Mouse (Mus musculus) T-helper 1 cell (primary cell): ENCODE results near the gene Rhoc.
"Not testable (repeated sequence)": the region's sequence is repeated elsewhere in the genome, so short reads cannot be mapped to it uniquely, and the experiment has no call there.

Experiments used
- in situ Hi-C: fragments of 300-600 bp; cut with MboI, MseI; formaldehyde crosslinking; loops from one replicate; pipeline ENCODE4 v1.15.1; 2025; ENCODE audit warnings: high pct_unique_total_duplicates

Rhoc gene

DNA sequence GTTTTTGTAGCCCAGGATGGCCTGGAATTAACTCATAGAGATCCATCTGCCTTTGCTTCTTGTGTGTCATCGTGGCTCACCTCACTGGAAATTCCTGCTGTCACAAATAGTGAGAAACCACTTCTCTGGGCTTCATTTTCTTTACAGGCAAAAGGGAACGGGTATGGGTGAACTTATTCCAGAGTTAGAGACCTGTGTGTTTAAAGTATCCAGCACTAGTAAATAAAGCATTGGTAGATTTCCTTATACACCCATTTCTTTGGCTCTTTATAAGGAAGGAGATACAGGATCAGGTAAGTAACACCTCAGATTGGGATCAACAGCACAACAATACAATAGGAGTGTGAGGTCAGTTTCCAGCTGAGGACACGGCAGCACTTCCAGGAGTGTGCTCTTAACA, at the start of gene Rhoc:
Gene Rhoc (plus strand): TSS at position 301 of the 400 bp plus-strand sequence.
- in situ Hi-C loops, result no loop called here

DNA sequence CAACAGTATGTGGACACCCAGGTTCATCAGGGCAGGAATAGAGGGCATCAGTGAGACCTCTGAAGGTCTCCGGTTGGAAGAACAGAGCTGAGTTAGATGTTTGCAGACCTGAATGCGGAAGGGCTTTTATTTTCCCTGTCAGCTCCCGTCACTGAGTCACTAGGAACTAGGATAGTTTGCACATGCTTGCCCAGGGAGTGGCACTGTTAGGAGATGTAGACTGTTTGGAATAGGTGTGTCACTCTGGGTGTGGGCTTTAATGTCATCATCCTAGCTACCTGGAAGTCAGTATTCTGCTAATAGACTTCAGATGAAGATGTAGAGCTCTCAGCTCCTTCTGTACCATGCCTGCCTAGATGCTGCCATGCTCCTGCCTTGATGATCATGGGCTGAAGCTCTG, 46.2 kb upstream of the Rhoc start:
- in situ Hi-C loops, result no loop called here

DNA sequence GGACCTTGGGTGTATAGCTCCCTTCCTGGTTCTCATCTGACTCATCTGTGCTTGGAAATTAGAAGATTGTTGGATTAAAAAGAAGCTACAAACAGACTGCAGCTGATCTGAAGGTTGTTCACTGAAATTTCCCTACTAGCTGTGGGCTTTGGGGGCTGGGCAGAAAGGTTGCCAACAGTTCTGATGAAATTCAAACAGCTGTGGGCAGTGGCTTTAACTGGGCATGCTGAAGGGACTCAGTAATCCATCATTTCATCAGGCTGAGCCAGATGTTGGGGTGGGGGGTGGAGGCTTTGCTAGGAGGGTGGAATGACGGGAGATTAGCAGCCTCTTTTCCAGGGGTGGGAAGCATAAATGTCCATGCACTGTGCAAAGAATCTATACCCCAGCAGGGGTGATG, 45.0 kb upstream of the Rhoc start:
- in situ Hi-C loops, result no loop called here

DNA sequence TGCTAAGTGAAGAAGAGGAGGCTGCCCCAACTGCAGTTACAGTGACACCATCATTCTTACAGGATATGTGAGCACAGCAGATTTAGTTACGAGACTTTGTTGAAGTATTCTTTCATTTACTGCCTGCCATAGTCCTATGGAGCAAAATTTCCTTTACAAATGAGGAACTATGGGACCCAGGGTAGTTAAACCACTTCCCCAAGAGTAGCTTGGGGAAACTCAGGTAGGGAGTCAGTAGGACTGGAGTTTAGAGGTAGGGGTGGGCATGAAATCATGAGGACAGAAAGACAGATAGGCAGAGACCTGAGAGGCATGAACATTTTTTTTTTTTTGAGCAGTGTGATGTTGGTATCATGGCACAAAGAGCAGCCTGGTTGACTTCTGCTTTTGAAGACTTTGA, 44.3 kb upstream of the Rhoc start:
- in situ Hi-C loops, result no loop called here

DNA sequence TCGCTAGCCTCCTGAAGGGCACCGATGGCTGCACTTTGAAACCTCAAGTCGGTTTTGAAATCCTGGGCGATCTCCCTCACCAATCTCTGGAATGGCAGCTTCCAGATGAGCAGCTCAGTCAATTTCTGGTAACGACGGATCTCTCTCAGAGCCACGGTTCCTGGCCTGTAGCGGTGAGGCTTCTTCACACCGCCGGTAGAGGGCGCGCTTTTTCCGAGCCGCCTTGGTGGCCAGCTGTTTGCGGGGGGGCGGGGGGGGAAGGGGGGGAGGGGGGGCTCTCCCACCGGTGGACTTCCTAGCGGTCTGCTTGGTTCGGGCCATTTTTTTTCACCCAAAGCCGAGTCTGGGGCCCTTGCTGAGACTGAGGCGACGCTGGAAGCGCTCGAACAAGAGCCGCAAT, 35.3 kb upstream of the Rhoc start:
- in situ Hi-C loops, result not testable (repeated sequence)

DNA sequence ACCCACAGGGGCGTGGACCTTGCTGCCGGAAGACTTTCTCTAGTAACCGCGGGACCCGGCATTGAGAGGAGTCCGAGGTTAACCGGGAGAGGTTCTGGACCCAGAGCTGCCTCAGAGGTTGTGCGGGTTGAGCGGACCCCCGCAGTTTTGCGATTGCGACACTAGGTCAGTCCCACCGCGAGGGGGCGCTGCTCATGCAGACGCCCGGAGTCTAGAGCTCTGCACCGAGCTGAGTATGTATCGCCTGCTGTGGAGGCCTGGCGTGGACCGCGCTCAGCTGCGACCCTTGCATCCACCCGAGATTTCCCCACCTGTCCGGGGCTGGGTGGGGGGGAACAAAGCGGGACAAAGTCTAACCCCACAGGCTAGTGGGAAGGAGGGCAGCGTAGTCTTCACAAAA, 29.8 kb upstream of the Rhoc start:
- in situ Hi-C loops, result no loop called here

DNA sequence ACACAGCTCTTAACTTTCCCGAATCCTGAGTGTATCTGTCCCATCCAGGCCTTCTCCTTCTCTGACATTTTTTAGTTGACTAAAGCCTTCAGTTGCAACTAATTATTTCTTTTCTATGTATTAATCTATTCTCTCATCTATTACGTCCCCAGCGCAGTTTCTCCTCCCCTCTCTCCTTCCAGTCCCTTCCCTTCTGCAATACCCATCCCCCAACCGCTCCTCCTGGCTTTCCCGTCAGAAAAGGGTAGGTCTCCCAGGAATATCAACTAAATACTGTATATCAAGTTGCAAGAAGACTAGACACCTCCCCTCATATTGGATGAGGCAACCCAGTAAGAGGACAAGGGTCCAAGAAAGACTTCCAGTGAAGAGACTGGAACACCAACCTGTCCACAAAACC, 29.3 kb upstream of the Rhoc start:
- in situ Hi-C loops, result no loop called here

DNA sequence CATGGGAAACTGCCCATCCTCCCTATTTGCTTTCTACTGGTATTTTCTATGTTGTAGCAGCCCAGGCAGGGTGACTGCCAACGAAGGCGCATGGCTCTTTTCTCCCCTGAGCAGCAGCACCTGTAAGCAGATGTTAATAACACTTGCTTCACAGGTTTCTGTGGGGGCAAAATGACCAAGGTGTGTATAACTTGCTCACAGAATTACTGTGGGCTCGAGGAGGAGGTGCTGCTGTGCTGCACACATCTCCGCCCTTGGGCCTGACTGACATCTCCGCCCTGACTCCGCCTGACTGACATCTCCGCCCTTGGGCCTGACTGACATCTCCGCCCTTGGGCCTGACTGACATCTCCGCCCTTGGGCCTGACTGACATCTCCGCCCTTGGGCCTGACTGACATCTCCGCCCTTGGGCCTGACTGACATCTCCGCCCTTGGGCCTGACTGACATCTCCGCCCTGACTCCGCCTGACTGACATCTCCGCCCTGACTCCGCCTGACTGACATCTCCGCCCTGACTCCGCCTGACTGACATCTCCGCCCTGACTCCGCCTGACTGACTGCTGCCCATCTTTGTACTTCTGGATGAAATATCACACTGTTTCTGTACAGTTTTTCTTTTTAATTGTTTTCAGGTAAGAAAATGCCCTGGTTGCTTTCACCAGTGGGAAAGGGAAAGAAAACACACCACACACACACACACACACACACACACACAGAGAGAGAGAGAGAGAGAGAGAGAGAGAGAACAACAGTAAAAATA, 25.9 kb upstream of the Rhoc start:
- in situ Hi-C loops, result not testable (repeated sequence)

DNA sequence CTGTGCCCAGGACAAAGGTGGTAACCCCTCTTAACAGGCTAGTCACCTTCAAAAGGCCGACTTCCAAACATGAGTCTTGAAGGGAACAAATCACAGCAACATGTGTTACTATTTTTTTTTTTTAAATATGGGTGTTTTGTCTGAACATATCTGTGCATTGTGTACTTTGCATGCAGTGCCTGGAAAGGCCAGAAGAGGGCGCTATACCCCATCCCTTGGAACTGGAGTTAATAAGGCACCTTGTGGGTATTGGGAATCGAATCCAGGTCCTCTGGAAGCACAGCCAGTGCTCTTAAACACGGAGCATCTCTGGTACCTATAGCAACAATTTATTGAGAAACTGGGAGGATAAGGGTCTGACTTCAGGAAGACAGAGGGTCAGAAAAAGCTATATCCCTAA, 23.2 kb upstream of the Rhoc start:
- in situ Hi-C loops, result no loop called here

DNA sequence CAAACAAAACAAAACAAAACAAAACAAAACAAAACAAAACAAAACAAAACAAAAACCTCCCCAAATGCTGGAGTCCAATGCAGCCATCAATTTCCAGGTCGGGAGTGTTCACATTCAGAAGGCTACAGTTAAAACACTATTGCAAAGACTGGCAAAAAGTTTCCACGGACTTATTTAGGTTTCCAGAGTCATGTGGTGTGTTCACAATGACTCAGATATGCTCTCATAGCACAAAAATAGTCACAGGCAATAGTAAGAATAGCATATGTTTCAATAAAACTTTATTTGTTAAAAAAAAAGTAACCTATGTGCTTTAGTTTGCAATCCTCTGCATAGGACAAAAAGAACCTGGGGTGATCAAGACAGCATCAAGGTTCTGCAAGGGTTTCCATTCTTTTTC, 21.0 kb upstream of the Rhoc start:
- in situ Hi-C loops, result no loop called here

DNA sequence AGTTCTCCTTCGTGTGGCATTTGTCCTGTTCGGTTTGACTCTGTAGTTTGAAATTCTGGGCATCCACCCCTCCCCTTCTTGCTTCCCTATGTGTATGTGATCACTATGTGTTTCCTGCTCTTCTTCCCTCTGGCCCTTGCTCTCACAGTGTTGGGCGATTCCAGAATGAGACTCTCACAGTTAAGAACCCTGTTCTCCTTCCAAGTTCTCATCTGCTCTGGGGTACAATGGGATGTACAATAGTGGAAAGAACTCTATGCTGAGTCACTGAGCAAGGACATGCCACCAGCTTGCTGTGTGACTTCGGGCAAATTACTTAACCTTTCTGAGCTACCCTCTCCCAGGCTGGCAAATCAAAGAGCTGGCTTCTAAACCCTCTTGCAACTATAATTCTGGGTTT, 20.5 kb upstream of the Rhoc start:
- in situ Hi-C loops, result no loop called here

DNA sequence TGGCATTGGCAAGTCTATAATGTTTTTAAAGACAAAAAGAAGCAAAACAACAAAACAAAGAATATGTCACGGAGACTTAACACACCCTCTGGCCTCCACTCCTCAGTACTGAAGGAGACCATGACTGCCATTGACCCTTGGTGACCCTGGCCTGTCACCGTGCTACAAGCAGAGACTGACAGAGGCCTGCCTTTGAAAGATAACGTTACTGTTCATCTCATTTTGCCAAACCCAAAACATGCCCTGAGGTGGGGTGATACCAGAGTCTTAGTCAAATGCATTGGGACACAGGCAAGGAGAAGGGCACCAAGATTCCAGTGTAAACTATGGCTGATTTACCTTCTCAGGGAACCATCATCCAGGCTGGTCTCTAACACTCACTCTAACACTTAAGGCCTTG, 19.0 kb upstream of the Rhoc start:
- in situ Hi-C loops, result no loop called here

DNA sequence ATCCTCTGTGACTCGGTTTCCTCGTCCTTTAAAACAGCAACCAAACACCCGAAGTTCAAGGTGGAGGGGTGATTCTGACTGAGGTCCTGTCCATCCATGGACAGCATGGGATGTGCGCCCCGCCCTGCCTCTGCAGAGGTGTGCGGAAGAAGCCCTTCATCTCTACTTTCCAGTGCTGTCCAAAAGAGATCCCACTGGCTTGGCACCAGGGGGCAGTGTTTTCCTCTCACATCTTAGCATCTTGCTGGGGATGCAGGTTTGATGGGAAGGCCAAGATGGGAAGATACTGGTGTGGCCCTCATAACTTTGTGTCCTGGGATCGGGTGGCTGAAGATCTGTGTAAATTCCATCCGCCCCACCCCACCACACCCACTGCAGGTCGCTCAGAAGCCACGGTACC, 18.1 kb upstream of the Rhoc start:
- in situ Hi-C loops, result loop anchor here (5.0 to 10.0 kb wide), 2 partner anchors 55 to 282 kb away; partner anchors contain the start of gene Cttnbp2nl

DNA sequence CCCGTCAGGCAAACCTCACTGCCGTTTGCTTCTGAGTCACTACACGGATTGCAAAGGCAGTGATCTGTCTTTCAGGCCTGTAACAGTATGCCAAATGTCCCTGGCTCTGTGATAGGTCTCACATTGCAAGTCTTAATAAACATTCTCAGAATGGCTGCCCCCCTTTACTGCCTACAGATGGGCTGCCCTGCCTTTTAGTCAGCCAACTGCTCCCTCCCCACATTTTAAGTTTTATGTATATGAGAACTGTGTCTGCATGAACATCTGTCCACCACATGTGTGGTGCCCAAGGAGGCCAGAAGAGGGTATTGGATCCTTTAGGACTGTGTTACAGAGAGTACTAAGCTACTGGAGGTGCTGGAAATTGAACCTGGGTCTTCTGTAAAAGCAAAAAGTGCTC, 17.3 kb upstream of the Rhoc start:
- in situ Hi-C loops, result loop anchor here (5.0 to 10.0 kb wide), 2 partner anchors 56 to 281 kb away; partner anchors contain the start of gene Cttnbp2nl

DNA sequence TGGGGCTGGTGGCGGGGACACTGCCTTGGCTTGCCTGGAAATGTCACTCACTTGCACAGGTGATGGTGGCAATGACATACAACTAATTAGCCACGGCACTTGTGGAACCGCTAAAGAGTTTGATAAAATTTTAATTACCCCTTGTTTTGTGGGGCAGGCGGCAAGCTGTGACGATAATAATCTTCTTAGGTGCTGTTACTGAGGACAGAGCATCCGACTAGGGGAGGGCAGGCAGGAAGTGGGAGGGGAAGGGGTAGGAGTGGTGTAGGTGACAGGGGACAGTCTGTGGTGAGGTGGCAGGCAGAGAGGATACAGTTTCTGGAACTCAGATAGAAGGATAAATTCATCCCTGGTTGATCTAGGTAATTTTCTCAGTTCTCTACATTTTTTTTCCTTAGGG, 16.7 kb upstream of the Rhoc start:
- in situ Hi-C loops, result loop anchor here (5.0 to 10.0 kb wide), 2 partner anchors 57 to 281 kb away; partner anchors contain the start of gene Cttnbp2nl

DNA sequence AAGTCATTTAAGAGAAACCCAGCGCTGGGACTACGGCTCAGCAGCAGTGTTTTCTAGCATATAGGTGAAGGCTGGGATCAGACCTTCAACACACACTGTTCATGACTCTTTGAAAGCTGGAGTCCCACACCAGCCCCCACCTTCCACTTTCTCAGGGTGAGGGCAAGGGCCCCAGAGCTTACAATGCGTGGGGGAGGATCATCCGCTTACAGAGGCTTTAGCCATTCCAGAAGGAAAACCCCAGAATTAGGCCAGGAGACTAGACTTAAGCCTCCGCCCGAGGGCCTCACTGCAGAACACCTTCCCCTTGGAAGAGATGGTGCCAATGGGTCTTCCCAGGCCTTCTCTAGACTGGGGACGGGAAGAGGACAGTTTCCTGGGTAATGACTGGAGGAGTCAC, 14.9 kb upstream of the Rhoc start:
- in situ Hi-C loops, result loop anchor here (5.0 to 10.0 kb wide), 2 partner anchors 58 to 279 kb away; partner anchors contain the start of gene Cttnbp2nl

DNA sequence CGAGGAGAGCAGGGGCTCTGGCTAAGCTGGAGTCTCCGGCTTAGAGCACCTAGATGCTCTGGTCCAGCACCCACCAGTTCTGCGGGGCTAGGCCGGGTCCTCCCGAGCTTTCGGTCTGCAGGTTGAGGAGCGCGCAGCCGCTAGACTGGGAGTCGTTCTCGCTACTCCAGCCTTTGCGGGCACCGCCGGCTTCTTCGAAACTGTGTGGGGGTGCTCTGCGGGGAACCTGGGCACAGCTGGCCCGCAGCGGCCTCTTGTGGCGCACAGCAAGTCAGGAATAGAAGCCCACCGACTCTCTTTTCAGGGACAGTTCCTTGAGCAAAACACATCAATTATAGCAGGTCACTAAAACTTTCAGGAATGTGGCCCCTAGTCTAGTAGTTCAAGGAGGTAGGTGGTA, 10.8 kb upstream of the Rhoc start:
- in situ Hi-C loops, result loop anchor here (5.0 to 10.0 kb wide), 2 partner anchors 63 to 185 kb away; partner anchors contain the start of gene Wnt2b

DNA sequence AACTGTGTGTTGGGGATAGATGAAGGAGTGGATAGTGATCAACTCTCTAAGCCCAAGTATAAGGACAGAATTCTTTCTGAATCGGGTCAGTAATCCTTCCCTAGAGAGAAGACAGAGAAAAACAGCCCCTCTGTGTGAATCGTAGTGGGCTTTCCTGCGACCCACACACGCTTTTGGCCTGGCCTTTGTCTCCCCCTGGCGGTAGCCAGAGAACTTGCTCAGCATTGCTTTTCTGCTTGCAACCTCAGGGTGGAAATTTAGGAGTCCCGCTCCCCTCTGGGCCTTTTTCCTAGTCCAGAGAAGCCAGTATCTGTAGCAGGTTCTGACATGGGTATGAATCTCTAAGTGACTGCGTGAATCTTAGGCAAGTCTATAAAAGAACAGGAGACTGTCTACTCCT, 8.2 kb upstream of the Rhoc start:
- in situ Hi-C loops, result loop anchor here (5.0 to 10.0 kb wide), 2 partner anchors 65 to 182 kb away; partner anchors contain the start of gene Wnt2b

DNA sequence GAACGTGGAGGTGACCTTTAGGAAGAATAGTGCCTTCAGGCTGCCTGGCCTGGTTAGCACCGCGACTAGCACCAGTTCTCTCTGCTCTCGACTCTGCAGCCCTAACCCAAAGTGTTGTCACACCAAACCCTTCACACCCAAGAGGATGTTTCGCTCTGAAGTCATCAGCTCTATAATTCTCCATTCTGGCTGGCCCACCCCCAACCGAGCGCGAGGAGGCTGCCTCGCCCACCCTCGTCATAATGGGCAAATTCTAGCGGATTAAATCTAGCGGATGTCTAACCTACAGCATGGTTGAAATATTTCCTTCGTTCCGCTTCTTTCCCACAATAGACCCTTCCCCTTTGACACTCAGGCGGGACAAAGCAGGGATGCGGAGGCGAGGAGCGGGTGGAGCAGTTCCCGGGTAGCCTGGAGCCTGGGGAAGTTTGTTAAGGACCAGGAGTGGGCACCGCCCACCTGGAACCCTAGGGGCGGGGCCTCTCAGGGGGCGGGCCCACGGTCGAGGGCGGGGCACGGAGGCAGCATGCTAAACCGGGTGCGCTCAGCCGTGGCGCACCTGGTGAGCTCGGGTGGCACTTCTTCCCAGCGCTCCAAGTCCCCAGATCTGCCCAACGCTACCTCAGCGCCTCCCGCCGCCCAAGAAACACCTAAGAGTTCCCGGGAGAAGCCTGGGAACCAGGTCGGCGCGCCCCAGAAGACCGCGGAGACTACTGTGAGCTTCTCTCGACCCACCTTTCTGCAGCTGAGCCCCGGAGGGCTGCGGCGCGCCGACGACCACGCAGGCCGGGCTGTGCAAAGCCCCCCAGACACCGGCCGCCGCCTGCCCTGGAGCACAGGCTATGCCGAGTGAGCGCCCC, 7.4 kb upstream of the Rhoc start, which contains the start of gene Ppm1j:
Gene Ppm1j (plus strand): TSS at position 496 of the 860 bp plus-strand sequence.
- in situ Hi-C loops, result no loop called here

DNA sequence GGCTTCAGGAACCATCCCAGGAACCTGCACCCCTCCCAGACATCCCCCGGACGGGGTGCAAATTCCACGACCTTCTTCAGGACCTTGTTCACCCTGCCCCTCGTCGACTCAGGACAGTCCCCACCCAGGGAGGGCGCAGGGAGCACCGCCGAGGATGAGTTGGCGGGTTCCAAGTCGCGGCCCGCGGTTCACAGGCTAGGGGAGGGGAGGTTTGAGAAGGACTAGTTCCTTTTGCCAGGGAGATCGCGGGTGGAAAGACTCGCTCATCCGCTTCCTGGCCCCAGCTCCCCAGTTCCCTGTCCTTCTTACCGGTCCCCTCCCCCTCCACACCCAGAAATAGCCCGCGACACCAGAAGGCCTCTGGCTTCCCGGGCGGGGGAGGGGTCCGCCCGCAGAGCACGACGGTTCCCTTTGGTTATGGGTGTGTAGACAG, 6.7 kb upstream of the Rhoc start, which contains the start of gene Fam19a3:
Gene Fam19a3 (minus strand): TSS at position 370 of the 433 bp plus-strand sequence.
- in situ Hi-C loops, result no loop called here

DNA sequence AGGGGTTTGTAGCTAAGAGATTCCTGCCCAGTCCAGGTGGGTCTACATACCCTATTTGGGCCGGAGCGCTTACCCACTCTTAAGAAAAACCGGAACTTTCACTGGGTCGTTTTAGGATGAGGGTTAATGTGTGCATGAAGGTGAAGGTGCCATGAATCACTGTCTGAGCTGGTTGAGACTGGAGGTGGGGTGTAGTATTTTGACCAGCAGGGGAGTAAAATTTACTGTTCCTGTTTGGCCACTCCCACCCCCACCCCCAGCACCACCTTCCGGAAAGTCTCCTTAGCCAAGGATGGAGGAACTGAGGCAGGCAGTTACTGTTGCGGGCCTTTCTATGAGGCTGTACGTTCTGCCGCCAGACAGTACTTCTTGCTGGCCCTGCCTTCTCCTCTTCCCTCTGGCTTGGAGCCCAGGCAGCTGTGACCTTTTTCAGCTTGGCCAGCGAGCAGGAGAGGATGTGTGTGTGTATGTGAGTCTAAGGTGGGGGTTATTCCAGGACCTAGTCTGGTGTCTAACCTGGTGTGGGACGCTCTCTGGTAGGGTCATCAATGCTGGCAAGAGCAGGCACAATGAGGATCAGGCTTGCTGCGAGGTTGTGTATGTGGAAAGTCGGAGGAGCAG, 6.0 kb upstream of the Rhoc start:
- in situ Hi-C loops, result no loop called here
